Mouse (Mus musculus) heart, embryonic 14.5 days (tissue): ENCODE results near the gene Pigu. TPM values are rescaled to one million over a fixed set of nuclear protein-coding genes. Genes with fewer than 3 reads are reported as not detected.

Source experiments
- ATAC-seq: fragments of 200-750 bp; cut with Nextera tagmentation; 2 replicates; pipeline ENCODE4 v1.8.0; 2017; ENCODE audit warnings: low read depth, moderate TSS enrichment; ENCODE audit not compliant: insufficient number of reproducible peaks, insufficient read depth, low FRiP score
- H3K27ac ChIP-seq, 2 experiments: fragments of 200-500 bp in 1 of 2; fragments of 300-500 bp in 1 of 2; sonication (generic) in 1 of 2; replicated peaks in 1 of 2; 2 replicates each; pipeline ENCODE4 v1.5.1; 2012 to 2014; ENCODE audit warnings: low read depth in 2 of 2, low read length in 2 of 2, control low read depth in 1 of 2, mild to moderate bottlenecking in 1 of 2, mixed read lengths in 1 of 2; ENCODE audit not compliant: control insufficient read depth in 1 of 2, insufficient read depth in 1 of 2
- H3K27me3 ChIP-seq: fragments of 300-500 bp; sonication (generic); 2 replicates; pipeline ENCODE4 v1.6.1; 2014; ENCODE audit warnings: mild to moderate bottlenecking, low read length, control low read depth; ENCODE audit not compliant: control insufficient read depth, insufficient read depth
- H3K36me3 ChIP-seq: fragments of 300-500 bp; sonication (generic); 2 replicates; pipeline ENCODE4 v1.6.1; 2014; ENCODE audit warnings: mild to moderate bottlenecking, control low read depth, low read length, mixed read lengths; ENCODE audit not compliant: control insufficient read depth, insufficient read depth
- H3K4me1 ChIP-seq, 2 experiments: fragments of 200-500 bp in 1 of 2; fragments of 300-500 bp in 1 of 2; sonication (generic) in 1 of 2; 2 replicates each; pipeline ENCODE4 v1.6.1; 2012 to 2014; ENCODE audit warnings: low read length in 2 of 2, control low read depth in 1 of 2, mixed read lengths in 1 of 2; ENCODE audit not compliant: control insufficient read depth in 2 of 2, insufficient read depth in 2 of 2
- H3K4me2 ChIP-seq: fragments of 300-500 bp; sonication (generic); 2 replicates; pipeline ENCODE4 v1.6.1; 2014; ENCODE audit warnings: mild to moderate bottlenecking, low read length
- H3K4me3 ChIP-seq, 2 experiments: fragments of 200-500 bp in 1 of 2; fragments of 300-500 bp in 1 of 2; sonication (generic) in 1 of 2; 2 replicates each; pipeline ENCODE4 v1.5.1; 2012 to 2014; ENCODE audit warnings: low read length in 2 of 2, mild to moderate bottlenecking in 2 of 2, control low read depth in 1 of 2, low read depth in 1 of 2, moderate library complexity in 1 of 2; ENCODE audit not compliant: control insufficient read depth in 1 of 2, insufficient read depth in 1 of 2
- H3K9ac ChIP-seq: fragments of 300-500 bp; sonication (generic); 2 replicates; pipeline ENCODE4 v1.6.1; 2014; ENCODE audit warnings: mild to moderate bottlenecking, low read length
- H3K9me3 ChIP-seq: fragments of 300-500 bp; sonication (generic); 2 replicates; pipeline ENCODE4 v1.6.1; 2016; ENCODE audit warnings: low read length, control low read depth; ENCODE audit not compliant: control insufficient read depth
- WGBS: fragments of 180-500 bp; shearing (Covaris S2); extraction: QIAGEN DNeasy Blood & Tissue Kit; methylation state at CpG from one replicate; pipeline ENCODE4 v1.1.7; 2014; 5-methylcytosine and 5-hydroxymethylcytosine counted together
- microRNA counts: library from miRNA; unstranded; fragments of <30 nt; microRNA quantifications from one replicate; lab custom pipeline; 2016
- microRNA-seq: library from miRNA; unstranded; fragments of <30 nt; microRNA quantifications from one replicate; pipeline ENCODE4, GENCODE M21; 2016
- polyA plus RNA-seq: library from polyadenylated mRNA; unstranded; fragments of >200 nt; fragmentation: Nextera tagmentation; extraction: Ambion mirVana; gene quantifications from 2 replicates; pipeline ENCODE4 v1.2.1, GENCODE M21; 2014

Pigu gene
- polyA plus RNA-seq, 1 experiment from 2014 or later = 57.0 TPM

- H3K27me3 ChIP-seq = no peaks in the 10 kb centered on the region
- H3K4me1 ChIP-seq = peaks cover 6 to 15% of the 10 kb centered on the region in 2 experiments
- WGBS = 9% methylated on average over 13 of the region's 13 CpGs
- peak overlapping the region; percentile 78 to 83 for H3K4me3 ChIP-seq
- H3K9me3 ChIP-seq = no peaks in the 10 kb centered on the region
- peak; percentile 67 for ATAC-seq
- peak overlapping the region; percentile 85 for H3K9ac ChIP-seq
- H3K36me3 ChIP-seq = no peaks in the 10 kb centered on the region
- H3K27ac ChIP-seq = peak overlapping the region; percentile 81 to 88
- peak overlapping the region; percentile 80 for H3K4me2 ChIP-seq
Measured at GRCm38 (mm10) chr2:155235746-155236361, 121.4 kb downstream of the Pigu start.

MicroRNAs within 50 kb of the gene (microRNA counts, 519-probe panel; counts per million panel counts)
- 322 counts per million, percentile 70 among the panel's probes with 10 or more counts for microRNA mmu-miR-695 (lab: Ali Mortazavi, UCI)

Small RNA genes lying within 50 kb of the gene (microRNA-seq; reads per million reads assigned to microRNA genes)
- gene Mir695 = not detected

Other genes starting within 250 kb of the Pigu start
- 37.1 and 39.8 TPM in 2 replicates for gene Itch, start 223.9 kb downstream of the Pigu start, polyA plus RNA-seq
- gene Dynlrb1, start 120.9 kb downstream of the Pigu start, polyA plus RNA-seq = 491 and 511 TPM in 2 replicates
- gene Map1lc3a, start 81.1 kb downstream of the Pigu start, polyA plus RNA-seq = 359 and 441 TPM in 2 replicates
- 96.9 and 97.0 TPM in 2 replicates for gene Trp53inp2, start 23.6 kb upstream of the Pigu start, polyA plus RNA-seq
- 21.1 and 21.9 TPM in 2 replicates for gene Ncoa6, start 116.5 kb upstream of the Pigu start, polyA plus RNA-seq
- 18.8 and 19.8 TPM in 2 replicates for gene Acss2, start 160.5 kb upstream of the Pigu start, polyA plus RNA-seq
- gene Ggt7, start 160.8 kb upstream of the Pigu start, polyA plus RNA-seq = 0.76 and 0.85 TPM in 2 replicates
- gene Gss, start 235.4 kb upstream of the Pigu start, polyA plus RNA-seq = 22.2 and 23.9 TPM in 2 replicates